Mouse (Mus musculus) lung, embryonic 15.5 days (tissue): Measurements from ENCODE around the gene Hmgcs2. TPM values are rescaled to one million over a fixed set of nuclear protein-coding genes. Genes with fewer than 3 reads are reported as not detected.
A peak's percentile ranks its signal among the peaks of the same experiment; 100 is the strongest.
"Not testable (repeated sequence)": the region's sequence is repeated elsewhere in the genome, so short reads cannot be mapped to it uniquely, and the experiment has no call there.

ENCODE experiments used
- ATAC-seq: fragments of 200-750 bp; cut with Nextera tagmentation; 2 replicates; pipeline ENCODE4 v1.8.0; 2017; ENCODE audit warnings: moderate number of reproducible peaks, borderline replicate concordance; ENCODE audit not compliant: low FRiP score, low TSS enrichment; ENCODE audit errors: extremely low read depth
- H3K27ac ChIP-seq: fragments of 300-500 bp; sonication (generic); 2 replicates; pipeline ENCODE4 v1.5.1; 2015; ENCODE audit warnings: moderate library complexity, mild to moderate bottlenecking, inconsistent platforms
- H3K27me3 ChIP-seq: fragments of 300-500 bp; sonication (generic); 2 replicates; pipeline ENCODE4 v1.6.1; 2015; ENCODE audit warnings: inconsistent platforms
- H3K36me3 ChIP-seq: fragments of 300-500 bp; sonication (generic); 2 replicates; pipeline ENCODE4 v1.6.1; 2015; ENCODE audit warnings: inconsistent platforms
- H3K4me1 ChIP-seq: fragments of 300-500 bp; sonication (generic); 2 replicates; pipeline ENCODE4 v1.6.1; 2015; ENCODE audit warnings: inconsistent platforms
- H3K4me2 ChIP-seq: fragments of 300-500 bp; sonication (generic); 2 replicates; pipeline ENCODE4 v1.6.1; 2015; ENCODE audit warnings: inconsistent platforms, mild to moderate bottlenecking, moderate library complexity
- H3K4me3 ChIP-seq: fragments of 300-500 bp; sonication (generic); 2 replicates; pipeline ENCODE4 v1.5.1; 2015; ENCODE audit warnings: mild to moderate bottlenecking, inconsistent platforms
- H3K9ac ChIP-seq: fragments of 300-500 bp; sonication (generic); 2 replicates; pipeline ENCODE4 v1.6.1; 2015; ENCODE audit warnings: inconsistent platforms
- H3K9me3 ChIP-seq: fragments of 300-500 bp; sonication (generic); 2 replicates; pipeline ENCODE4 v1.6.1; 2016; ENCODE audit warnings: inconsistent platforms
- WGBS: fragments of 180-500 bp; shearing (Covaris S2); methylation state at CpG from one replicate; pipeline ENCODE4 v1.1.7; 2015; 5-methylcytosine and 5-hydroxymethylcytosine counted together
- polyA plus RNA-seq: library from polyadenylated mRNA; unstranded; fragments of >200 nt; fragmentation: Nextera tagmentation; extraction: Ambion mirVana; gene quantifications from 2 replicates; pipeline ENCODE4 v1.2.1, GENCODE M21; 2015

Gene Hmgcs2
- polyA plus RNA-seq, 1 experiment from 2014 or later = 4.2 TPM

DNA sequence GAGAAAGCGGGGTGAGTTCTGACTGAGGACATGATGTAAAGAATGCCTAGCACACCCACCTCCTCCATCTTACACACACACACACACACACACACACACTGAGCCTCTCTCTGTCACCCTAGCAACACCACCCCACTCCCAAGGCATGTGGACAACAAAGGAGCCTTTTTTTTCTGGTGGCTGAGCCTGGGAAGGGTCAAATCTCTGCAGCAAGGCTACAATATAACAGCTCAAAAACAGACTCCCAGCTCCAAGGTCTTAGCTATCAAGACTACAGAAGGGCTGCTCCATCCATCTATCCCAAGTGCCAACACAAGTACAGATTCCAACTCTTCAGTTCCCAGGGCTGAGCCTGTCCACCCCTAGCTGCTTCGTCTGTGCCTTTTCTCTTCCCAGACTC lies 39.0 kb downstream of the Hmgcs2 start:
- Histone ChIP-seq H3K9me3 (no peaks in the 10 kb centered on the region), H3K9ac (no peak overlapping the region), H3K27me3 (no peaks in the 10 kb centered on the region), H3K4me2 (no peak overlapping the region), H3K27ac (no peak overlapping the region), H3K4me3 (no peak overlapping the region), H3K36me3 (peaks cover 14% of the 10 kb centered on the region), H3K4me1 (peaks cover 13% of the 10 kb centered on the region)
- ATAC-seq = no peak
- 65% methylated on average over 2 of the region's 2 CpGs for WGBS

DNA sequence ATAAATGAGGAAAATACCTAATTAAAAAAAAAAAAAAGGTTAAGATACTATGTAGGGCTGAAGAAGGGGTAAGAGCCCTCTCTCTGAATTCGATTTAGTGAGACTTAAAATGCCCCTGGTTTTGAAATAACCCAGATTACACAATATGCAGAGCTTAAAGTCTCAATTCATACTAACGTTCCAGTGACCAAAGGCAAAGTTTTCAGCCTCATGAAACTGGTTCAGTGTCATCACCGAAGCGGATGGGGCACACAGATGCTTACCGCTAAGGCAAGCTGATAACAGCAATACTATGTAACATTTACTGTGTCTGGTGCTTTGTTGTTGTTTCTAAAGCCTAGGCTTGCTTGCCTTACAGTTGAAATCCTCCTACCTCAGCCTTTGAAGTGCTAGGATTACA lies 42.0 kb downstream of the Hmgcs2 start:
- Histone ChIP-seq H3K36me3 (peaks cover 13% of the 10 kb centered on the region; the same call in 1 of the 2 replicates), H3K4me2 (no peak overlapping the region)
- WGBS = 92% methylated on average over 5 of the region's 5 CpGs

DNA sequence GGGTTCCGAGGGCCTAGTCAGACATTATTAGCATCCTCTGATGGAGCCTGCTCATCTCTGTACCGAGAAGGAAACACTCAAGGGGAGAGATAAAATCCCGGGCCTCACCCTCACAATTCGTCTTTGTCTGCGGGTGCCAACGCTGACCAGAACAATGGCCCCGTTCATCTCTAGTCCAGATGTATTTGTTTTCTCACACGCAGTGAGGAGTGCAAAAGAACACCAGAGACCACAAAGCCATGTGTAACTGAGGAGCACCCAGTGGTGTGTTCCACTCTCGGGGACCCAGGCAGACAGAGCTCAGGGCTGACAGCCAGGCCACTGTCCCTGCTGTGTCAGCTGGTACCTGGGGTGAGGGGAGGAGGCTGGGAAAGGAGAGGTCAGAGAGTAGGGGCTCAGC lies 44.0 kb downstream of the Hmgcs2 start:
- Histone ChIP-seq H3K27ac (no peak overlapping the region), H3K9ac (no peak overlapping the region), H3K4me1 (no peaks in the 10 kb centered on the region), H3K27me3 (no peaks in the 10 kb centered on the region), H3K36me3 (peaks cover 17% of the 10 kb centered on the region; the same call in 1 of the 2 replicates), H3K9me3 (no peaks in the 10 kb centered on the region), H3K4me2 (no peak overlapping the region), H3K4me3 (no peak overlapping the region)
- no peak for ATAC-seq
- 50% methylated on average over 9 of the region's 9 CpGs for WGBS

More for the DNA sequence above, 42.0 kb downstream of the Hmgcs2 start:
- H3K9ac ChIP-seq = no peak overlapping the region
- no peaks in the 10 kb centered on the region for H3K9me3 ChIP-seq
- ATAC-seq = no peak
- peaks cover 10% of the 10 kb centered on the region for H3K4me1 ChIP-seq
- no peak overlapping the region for H3K27ac ChIP-seq
- no peak overlapping the region for H3K4me3 ChIP-seq
- no peaks in the 10 kb centered on the region for H3K27me3 ChIP-seq

DNA sequence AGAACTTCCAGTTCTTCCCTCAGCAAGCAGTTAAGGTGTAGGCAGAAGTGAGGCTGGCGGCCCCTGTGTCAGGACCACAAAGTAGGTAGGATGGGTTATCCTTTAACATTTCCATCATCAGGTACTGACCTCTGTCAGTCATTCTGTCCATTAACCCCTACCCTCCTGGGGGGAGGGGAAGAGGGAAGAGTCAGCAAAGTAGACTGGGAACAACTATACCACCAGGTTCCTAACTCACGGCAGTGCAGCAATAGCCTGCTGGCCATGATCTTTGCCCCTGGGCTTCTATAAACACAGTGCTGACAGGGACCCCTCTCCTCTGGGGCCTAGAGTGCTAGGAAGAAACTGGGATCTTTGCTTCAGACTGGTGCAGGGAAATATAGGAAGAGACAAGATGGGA lies 53.8 kb downstream of the Hmgcs2 start:
- Histone ChIP-seq H3K27me3 (no peaks in the 10 kb centered on the region), H3K9me3 (no peaks in the 10 kb centered on the region), H3K27ac (no peak overlapping the region), H3K4me1 (peaks cover 24% of the 10 kb centered on the region), H3K9ac (no peak overlapping the region), H3K4me3 (no peak overlapping the region), H3K4me2 (no peak overlapping the region), H3K36me3 (peaks cover 10% of the 10 kb centered on the region; the same call in 1 of the 2 replicates)
- 73% methylated on average over 2 of the region's 2 CpGs for WGBS
- no peak for ATAC-seq

DNA sequence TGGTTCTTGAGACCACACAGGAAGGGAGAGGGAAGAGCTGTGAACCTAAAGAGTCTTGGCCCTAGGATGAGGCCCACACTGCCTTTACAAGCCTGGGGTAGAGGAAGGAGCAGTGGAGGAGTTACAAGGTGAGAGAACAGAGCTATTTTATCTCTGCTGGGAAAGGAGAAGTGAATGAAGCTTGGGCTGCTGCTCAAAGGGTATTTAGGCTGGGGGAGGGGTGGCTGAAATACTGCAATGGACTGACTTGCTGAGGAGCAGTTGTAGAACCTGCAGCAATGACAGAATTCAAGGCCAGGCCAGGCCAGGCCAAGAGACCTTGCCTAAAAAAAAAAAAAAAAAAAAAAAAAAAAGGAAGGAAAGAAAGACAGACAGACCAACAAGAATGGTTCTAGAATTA lies 55.1 kb downstream of the Hmgcs2 start:
- Histone ChIP-seq H3K9me3 (no peaks in the 10 kb centered on the region), H3K4me3 (no peak overlapping the region), H3K36me3 (peaks cover 10% of the 10 kb centered on the region; the same call in 1 of the 2 replicates), H3K27ac (no peak overlapping the region), H3K27me3 (no peaks in the 10 kb centered on the region), H3K4me1 (peaks cover 24% of the 10 kb centered on the region), H3K4me2 (no peak overlapping the region), H3K9ac (no peak overlapping the region)
- no peak for ATAC-seq

DNA sequence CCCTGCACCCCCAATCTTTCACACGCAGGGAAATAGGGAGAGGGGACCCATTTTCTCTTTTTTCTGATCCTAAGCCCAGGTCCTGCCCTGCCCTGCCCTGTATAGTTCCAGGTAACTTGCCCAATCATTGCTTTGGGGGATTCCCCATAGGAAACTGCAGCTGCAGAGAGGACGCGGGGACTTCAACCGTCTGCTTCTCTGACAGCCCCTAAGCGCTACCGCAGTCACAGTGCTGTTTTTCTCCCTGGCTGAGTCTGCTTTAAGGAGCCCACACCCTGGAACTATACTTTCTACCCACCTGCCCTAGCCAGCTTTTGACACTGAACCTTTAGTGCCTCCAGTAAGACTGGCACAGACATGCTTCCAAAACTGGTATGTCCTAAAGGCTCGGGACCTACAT lies 55.7 kb downstream of the Hmgcs2 start:
- Histone ChIP-seq H3K27ac (no peak overlapping the region), H3K4me3 (no peak overlapping the region), H3K36me3 (peaks cover 10% of the 10 kb centered on the region; the same call in 1 of the 2 replicates), H3K9ac (no peak overlapping the region), H3K4me2 (no peak overlapping the region), H3K27me3 (no peaks in the 10 kb centered on the region), H3K9me3 (no peaks in the 10 kb centered on the region), H3K4me1 (peaks cover 24% of the 10 kb centered on the region)
- WGBS = 79% methylated on average over 7 of the region's 7 CpGs
- no peak for ATAC-seq

DNA sequence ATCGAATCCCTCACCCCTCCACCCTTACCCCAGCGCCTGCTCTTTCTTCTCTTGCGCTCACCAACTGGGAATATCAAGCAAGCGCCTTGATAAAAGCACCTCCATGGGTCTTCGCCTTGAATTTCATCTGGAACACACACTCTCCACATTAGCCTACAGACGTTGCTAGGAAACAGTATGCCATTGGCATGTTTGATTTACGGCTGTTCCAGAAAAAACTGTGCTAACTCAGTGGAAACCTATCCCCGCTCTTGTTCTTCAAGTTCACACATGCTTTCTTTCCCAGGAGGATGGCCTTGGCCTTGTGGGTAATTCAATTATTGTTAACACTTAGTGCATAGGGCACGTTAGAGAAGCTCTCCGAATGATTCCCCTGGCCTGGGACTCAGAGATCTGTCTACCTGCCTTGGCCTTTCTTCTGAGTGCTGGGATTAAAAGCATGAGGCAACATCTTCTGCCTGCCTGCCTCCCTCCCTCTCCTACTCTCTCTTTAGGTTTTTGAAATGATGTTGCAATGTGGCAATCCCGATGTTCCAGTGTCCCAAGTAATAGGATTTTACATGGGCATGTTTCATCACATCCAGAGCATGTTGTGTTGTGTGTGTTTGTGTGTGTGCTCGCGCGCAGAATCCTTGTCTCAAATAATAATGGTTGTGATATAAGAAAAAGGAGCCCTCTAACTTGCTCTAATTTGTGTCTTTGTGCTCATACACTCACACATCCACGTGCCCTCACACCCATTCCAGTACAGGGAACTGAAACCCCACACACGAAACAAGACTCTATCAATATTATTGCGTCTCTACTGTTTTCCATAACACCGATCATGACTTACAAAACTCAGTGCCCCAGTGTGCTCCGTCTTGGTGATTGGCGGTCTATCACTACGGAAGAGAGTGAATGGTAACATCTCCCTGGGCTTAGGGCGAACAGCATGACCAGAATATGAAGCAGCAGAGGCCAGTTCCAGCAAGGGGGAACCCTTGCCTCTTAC lies 56.7 kb downstream of the Hmgcs2 start:
- Histone ChIP-seq H3K4me3 (no peak overlapping the region), H3K36me3 (peaks cover 3% of the 10 kb centered on the region; the same call in 1 of the 2 replicates), H3K27me3 (no peaks in the 10 kb centered on the region), H3K9ac (no peak overlapping the region), H3K9me3 (no peaks in the 10 kb centered on the region), H3K4me2 (peak overlapping the region; percentile 78; the same call in 1 of the 2 replicates), H3K4me1 (peaks cover 24% of the 10 kb centered on the region), H3K27ac (peak overlapping the region; percentile 24; the same call in 1 of the 2 replicates)
- ATAC-seq = no peak
- WGBS = 73% methylated on average over 22 of the region's 22 CpGs

DNA sequence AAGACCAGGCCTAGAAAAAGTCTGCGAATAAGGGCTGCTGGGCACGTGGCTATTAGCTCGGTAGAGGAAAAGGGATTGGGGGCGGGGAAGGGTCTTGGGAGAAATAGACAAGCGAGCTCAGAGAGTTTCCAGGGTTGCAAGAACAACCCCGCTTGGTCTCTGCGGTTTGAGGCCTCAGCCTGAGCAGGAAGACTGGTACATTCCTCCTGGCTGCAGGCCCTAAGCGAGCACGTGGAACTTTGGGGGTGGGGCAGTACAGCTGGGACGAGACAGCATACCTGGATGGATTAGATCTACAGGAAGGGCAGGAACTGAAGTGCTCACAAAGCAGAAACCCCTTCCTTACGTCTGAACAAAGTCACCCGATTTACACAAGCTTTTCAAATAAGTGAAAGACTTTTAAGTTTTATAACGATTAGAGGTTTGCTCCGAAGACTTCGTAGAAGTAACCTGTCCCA lies 58.4 kb downstream of the Hmgcs2 start:
- H3K27ac ChIP-seq = peak overlapping the region; percentile 74

DNA sequence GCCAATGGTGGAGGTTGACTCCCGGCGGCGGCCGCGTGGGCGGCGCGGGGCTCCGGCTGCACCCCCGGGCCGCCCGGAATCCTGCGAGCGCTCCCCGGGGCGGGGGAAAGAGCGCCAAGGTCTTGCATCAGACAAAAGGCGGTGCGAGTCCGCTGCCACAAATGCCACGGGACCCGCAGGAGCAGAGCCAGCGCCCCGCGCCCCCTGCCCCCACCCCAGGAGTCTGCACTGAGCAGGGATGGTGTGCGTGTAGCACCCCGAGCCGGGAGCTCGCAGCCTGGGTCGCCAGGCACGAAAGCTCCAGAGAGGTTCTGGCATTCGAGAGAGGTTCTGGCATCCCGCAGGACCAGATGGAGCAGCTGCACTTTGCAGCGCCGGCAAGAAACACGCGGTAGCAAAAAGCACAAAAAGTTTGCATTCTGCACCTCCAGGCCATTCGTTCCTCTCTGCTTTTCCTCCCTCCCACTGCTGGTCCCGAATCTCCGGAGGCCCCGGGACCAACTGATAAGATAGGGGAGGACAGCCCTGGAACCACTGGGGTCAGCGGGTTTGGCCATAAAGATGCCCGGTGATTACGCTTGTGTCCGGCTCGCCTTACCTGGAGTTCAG lies 59.0 kb downstream of the Hmgcs2 start:
- peak overlapping the region; percentile 74 for H3K27ac ChIP-seq
- peak; percentile 56; the same call in 1 of the 2 replicates for ATAC-seq
- no peaks in the 10 kb centered on the region for H3K27me3 ChIP-seq
- H3K4me1 ChIP-seq = peaks cover 24% of the 10 kb centered on the region
- H3K4me3 ChIP-seq = peak overlapping the region; percentile 48
- peak overlapping the region; percentile 78 for H3K4me2 ChIP-seq
- H3K36me3 ChIP-seq = 0 out of 2 replicates have a peak, but pooled peaks cover under 1% of the 10 kb centered on the region
- H3K9ac ChIP-seq = peak overlapping the region; percentile 37
- WGBS = 4% methylated on average over 45 of the region's 46 CpGs
- H3K9me3 ChIP-seq = no peaks in the 10 kb centered on the region

More for the DNA sequence above, 58.4 kb downstream of the Hmgcs2 start:
- Histone ChIP-seq H3K27me3 (no peaks in the 10 kb centered on the region), H3K4me3 (peak overlapping the region; percentile 48), H3K9me3 (no peaks in the 10 kb centered on the region), H3K4me1 (peaks cover 24% of the 10 kb centered on the region), H3K36me3 (0 out of 2 replicates have a peak, but pooled peaks cover 3% of the 10 kb centered on the region), H3K4me2 (peak overlapping the region; percentile 78), H3K9ac (peak overlapping the region; percentile 37)
- WGBS = 6% methylated on average over 15 of the region's 15 CpGs
- ATAC-seq = peak; percentile 49; the same call in 1 of the 2 replicates

DNA sequence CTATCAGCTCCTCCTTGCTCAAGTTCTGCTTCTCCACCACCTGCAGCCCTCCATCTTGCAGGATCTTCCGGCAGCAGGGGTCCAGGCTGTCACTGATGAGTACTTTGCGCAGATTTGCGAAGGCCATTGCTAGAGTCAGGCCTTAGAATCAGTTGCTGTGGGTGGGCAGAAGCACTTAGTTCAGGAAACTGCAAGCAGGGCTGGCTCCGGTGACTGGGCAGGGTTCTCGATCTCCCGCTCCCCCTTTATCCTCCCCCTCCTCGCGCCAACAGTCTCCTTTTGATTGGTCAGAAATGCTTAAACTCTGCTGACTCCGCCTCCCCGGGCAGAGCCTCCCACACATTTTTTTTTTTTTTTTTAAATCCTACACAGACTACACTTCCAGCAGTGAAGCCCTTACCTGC lies 59.5 kb downstream of the Hmgcs2 start, which contains the start of gene Phgdh:
Gene Phgdh (minus strand): TSS at position 285 of the 404 bp plus-strand sequence.
- WGBS = 1% methylated on average over 10 of the region's 10 CpGs

DNA sequence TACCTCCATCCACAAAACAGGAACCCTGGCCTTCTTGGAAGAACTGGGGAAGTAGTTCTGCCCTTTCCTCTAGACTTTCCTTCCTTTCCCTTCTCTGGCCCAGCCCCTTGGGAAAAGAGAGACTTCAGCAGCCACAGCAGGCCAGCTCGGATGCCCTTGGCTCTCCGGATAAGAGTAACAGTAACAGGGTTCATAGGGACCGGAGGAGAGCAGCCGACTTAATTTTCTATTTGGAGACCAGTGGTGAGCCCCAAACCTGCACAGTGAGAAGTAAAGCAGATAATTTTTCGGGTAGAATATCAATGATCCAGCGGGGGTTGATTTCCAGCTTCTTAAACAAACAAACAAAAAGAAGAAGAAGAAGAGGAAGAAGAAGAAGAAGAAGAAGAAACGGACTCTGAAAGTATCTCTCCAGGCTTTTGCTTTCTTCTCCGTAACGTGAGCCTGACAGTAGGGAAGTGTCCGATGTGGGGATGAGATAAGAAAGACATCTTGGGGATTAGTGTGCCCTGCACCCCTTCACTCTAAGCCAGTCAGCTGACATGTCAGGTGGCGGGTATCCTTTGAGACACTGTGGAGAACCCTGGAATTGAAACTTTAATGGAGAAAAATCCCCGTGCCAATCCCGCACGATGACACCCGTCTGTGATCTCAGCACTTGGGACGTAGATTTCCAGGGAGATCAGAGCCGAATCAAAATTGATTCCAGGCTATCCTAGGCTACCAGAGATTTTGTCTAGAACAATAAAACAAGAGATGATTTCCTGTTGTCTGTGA lies 60.8 kb downstream of the Hmgcs2 start:
- 71% methylated on average over 17 of the region's 17 CpGs for WGBS
- no peaks in the 10 kb centered on the region for H3K27me3 ChIP-seq
- H3K9me3 ChIP-seq = no peaks in the 10 kb centered on the region
- no peak for ATAC-seq
- H3K27ac ChIP-seq = no peak overlapping the region
- no peak overlapping the region for H3K9ac ChIP-seq
- no peak overlapping the region for H3K4me2 ChIP-seq
- H3K4me1 ChIP-seq = peaks cover 23% of the 10 kb centered on the region
- H3K36me3 ChIP-seq = no peaks in the 10 kb centered on the region
- H3K4me3 ChIP-seq = no peak overlapping the region

More for the DNA sequence above, 59.5 kb downstream of the Hmgcs2 start, which contains the start of gene Phgdh:
- Histone ChIP-seq H3K9ac (peak within 1 kb of the TSS; percentile 37), H3K27ac (peak within 1 kb of the TSS; percentile 74), H3K4me1 (peaks cover 24% of the 10 kb centered on the region), H3K4me2 (peak within 1 kb of the TSS; percentile 78), H3K4me3 (peak within 1 kb of the TSS; percentile 48)
- H3K27me3 ChIP-seq, H3K9me3 ChIP-seq, H3K36me3 ChIP-seq: not testable (repeated sequence)
- ATAC-seq = peak; percentile 85; the same call in 1 of the 2 replicates
